Mouse (Mus musculus) layer of hippocampus, adult 18-20 months (tissue): ENCODE results near the gene Bnc1. TPM values are rescaled to one million over a fixed set of nuclear protein-coding genes. Genes with fewer than 3 reads are reported as not detected.

Experiments used
- total RNA-seq, 2 experiments: library from RNA; stranded (reverse); gene quantifications; 2 replicates each; pipeline ENCODE4 v1.2.3; 2021

Bnc1 gene
- total RNA-seq, 2 experiments from 2014 or later = 0.07 TPM; not detected in 1

Other genes starting within 250 kb of the Bnc1 start
- 10 to 100 TPM; 79.6 to 87.6 TPM for gene Ramac, start 229.4 kb downstream of the Bnc1 start, total RNA-seq
- gene 3110040N11Rik, start 202.8 kb downstream of the Bnc1 start, total RNA-seq = 10 to 100 TPM; 28.3 to 29.4 TPM
- gene Btbd1, start 162.9 kb downstream of the Bnc1 start, total RNA-seq = 100 to 1,000 TPM; 105 to 109 TPM
- gene Gm10160, start 136.5 kb downstream of the Bnc1 start, total RNA-seq = not detected
- 10 to 100 TPM; 10.2 to 14.3 TPM for gene Tm6sf1, start 133.3 kb downstream of the Bnc1 start, total RNA-seq
- gene Hdgfl3, start 57.8 kb downstream of the Bnc1 start, total RNA-seq = 10 to 100 TPM; 61.4 to 62.0 TPM
- 10 to 100 TPM; 45.5 to 48.8 TPM for gene Sh3gl3, start 181.5 kb upstream of the Bnc1 start, total RNA-seq